Mouse (Mus musculus) liver, adult (tissue): ENCODE results near the gene Dimt1.
A peak's percentile ranks its signal among the peaks of the same experiment; 100 is the strongest.

Source experiments
- GATA4 ChIP-seq: IDR thresholded peaks from 2 replicates; pipeline ENCODE4 v1.6.1; 2014; ENCODE audit warnings: mild to moderate bottlenecking, low read length; ENCODE audit not compliant: insufficient replicate concordance

Gene Dimt1

DNA sequence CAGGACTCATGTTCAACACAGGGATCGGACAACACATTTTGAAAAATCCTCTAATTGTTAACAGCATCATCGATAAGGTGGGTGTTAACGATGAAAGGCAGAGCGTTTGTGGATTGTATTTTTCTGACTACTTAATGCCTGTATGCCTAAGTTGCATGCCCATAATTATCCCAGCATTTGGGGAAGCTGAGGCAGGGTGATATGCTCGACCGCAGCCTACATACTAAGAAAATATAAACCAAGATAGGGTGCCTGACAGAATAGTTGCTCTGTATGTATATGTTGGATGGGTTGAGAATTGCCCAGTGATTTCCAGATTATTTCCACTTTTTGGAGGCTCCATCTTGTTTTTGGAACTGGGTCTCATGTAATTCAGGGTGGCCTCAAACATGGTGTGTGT lies 656 bp downstream of the Dimt1 start:
- no peak for TF ChIP-seq GATA4

- TF ChIP-seq GATA4: no peak
Measured at GRCm38 (mm10) chr13:106954880-106955279, 8.0 kb downstream of the Dimt1 start.

DNA sequence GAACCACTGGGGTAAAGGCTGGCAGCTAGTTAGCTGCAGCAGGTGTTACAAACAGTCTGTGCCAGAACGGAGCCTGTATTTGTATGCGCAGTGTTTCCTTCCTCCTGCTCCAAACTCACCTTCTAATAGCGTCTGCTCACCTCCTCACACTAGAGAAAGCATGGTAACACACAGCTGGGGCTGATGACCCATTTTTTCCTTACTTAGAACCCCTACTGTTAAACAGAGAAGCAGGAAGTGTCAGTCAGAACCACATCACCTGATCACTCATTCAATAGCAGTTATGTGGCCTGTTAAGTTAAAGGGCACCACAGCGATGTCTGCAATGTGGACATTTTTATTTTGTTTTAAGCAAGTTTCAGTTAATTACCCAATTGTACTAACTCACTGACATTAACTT lies 10.6 kb downstream of the Dimt1 start:
- TF ChIP-seq GATA4: no peak

GRCm38 (mm10) chr13:106958286-106958685 lies 11.4 kb downstream of the Dimt1 start:
- no peak for TF ChIP-seq GATA4

DNA sequence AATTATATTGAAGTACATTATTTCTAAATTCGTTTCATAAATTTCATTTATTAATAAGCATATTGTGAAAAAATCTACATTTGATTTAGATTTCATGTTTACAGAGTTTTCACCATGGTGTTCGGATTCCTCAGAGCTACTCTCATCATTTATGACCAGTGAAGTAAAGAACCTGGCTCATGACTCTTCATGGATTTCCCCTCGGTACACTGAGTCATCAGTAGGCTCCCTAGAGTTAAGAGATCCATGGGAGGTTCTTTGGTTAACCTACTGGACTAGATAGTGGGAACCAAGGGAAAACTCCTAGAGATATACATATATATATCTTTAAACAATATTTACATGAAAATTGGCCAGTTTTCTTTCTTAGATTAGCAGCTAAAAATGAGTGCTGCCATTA lies 13.6 kb downstream of the Dimt1 start:
- no peak for TF ChIP-seq GATA4

DNA sequence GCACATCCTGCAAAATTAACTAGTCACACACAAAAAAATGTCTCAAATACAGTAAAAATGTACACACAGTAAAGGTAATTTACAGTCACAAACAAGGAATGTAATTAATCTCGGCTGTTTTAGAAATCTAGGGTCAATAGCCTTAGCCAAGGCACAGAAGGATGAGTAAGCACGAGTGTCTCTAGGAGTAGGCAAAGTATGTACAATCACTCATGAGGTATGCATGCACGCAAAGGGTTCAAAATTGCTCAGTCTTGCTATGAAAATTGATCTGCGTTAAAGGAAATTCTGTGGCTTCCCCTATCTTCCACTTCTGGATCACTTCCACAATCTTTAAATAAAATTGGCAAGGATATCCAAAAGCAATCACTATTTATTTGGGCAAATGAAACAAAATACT lies 14.6 kb downstream of the Dimt1 start:
- TF ChIP-seq GATA4: no peak

DNA sequence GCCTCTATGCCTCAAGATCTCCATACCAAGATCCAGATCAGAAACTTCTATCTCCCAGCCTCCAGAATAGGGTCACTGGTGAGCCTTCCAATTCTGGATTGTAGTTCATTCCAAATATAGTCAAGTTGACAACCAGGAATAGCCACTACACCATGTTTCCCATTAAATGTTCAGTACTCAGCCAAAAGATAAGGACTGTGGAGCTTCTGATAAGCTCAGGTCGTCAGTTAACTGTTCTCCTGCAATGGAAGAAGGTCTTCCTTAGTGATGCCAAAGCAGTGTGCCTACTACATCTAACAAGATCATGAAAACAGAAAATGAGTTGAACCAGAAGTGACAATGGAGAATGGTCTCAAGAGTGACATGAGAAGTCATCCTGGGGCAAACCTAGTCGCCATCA lies 50.0 kb downstream of the Dimt1 start:
- no peak for TF ChIP-seq GATA4

GRCm38 (mm10) chr13:106998026-106998425 lies 51.1 kb downstream of the Dimt1 start:
- TF ChIP-seq GATA4: no peak

DNA sequence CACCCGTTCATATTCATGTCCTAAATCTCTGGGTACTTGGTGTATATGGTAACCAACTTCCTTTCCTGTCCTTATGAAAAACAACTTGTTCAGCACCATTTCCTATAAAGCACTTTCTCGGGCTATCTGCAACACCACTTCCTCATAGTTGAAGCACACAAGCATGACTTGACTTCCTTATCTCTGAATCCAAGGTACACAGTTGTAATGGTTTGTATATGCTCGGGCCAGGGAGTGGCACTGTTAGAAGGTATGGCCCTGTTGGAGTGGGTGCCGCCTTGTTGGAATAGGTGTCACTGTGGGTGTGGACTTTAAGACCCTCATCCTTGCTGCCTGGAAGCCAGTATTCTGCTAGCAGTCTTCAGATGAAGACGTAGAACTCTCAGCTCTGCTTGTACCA lies 51.7 kb downstream of the Dimt1 start:
- peak; percentile 27; the same call in 1 of the 2 replicates for TF ChIP-seq GATA4

DNA sequence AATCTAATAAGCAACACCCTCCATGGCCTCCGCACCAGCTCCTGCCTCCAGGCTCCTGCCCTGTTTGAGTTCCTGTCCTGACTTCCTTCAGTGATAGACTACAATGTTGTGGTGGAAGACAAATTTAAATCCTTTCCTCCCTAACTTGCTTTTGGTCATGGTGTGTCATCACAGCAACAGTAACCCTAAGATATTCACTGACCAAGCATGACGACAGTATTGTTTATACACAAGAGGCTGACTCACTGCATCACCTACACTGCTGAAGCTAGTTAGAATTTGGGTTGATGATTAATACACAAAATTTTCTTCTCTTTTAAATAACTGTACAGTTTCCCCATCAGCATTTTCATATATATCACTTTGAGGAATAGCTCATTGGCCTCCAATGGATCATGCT lies 56.3 kb downstream of the Dimt1 start:
- TF ChIP-seq GATA4: no peak

DNA sequence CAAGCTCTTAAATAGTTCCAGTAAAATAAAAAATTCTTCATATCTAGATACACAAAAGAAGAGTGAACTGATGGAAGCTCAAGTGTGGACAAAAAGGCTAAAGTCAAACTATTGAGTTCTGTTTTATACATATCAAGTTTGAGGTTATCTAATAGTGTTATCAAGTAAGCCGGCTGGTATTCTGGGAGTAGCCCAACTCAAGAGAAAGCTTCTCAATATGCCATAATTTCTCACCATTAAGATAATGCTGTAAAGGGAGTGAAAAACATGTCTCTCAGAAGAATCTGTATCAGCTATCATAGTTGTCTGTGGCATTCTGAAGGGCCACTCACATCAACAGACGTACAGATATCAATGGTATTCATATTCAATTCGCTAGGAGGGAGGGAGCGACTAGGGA lies 61.2 kb downstream of the Dimt1 start:
- no peak for TF ChIP-seq GATA4
